Mouse (Mus musculus) cerebellum, adult 9-10 months (tissue): ENCODE measurements around the gene Cdr2l.

Experiments
- DNase-seq: peaks from one replicate; pipeline ENCODE4 v3.0.0; 2022

Gene Cdr2l

GRCm38 (mm10) chr11:115381743-115382539 lies at the start of gene Cdr2l:
TSS of gene Cdr2l (plus strand) at chr11:115381916.
- DNase-seq, result peak; percentile 95

DNA sequence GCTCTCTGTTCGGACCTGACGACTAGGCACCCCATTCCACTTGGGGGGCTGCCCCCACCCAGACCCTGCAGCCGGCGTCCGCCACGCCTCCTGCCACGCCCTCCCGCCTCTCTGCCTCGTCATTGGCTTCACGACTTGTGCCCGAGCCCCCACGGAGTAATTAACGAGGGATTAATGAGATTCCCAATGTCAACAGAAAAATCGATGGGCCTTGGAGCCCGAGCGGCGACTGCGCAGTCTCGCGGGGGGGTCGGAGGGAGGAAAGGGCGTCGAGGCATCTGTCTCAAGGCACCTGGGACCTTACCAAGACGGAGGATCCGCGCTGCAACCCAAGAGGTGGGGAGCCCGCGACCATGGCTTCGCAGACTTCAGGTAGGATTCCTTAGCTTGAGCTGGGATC lies 47.2 kb upstream of the Cdr2l start, which contains the start of gene Otop3:
Gene Otop3 (plus strand): TSS at position 201 of the 400 bp plus-strand sequence.
- no peak for DNase-seq

- no peak for DNase-seq
Observed at GRCm38 (mm10) chr11:115335223-115335622, 46.5 kb upstream of the Cdr2l start.

DNA sequence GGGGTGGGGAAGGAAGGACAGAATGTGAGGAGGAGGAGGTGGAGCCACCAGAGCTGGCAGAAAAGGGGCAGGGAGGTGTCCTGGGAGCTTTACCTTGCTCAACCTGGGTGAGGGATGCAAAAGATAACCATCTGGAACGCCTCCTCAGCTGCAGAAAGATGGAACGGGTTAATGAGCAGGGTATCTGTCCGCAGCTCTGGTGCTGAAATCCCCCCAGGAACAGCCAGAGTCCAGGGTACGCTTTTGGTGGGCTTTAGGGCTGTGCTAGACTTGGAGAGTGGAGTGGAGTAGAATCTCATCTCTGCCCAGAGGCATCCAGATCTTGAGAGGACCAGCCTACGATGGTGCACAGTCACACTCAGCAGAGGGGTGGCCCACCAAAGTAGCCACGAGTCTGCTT lies 45.6 kb upstream of the Cdr2l start:
- no peak for DNase-seq

GRCm38 (mm10) chr11:115337350-115337749 lies 44.4 kb upstream of the Cdr2l start:
- DNase-seq, result no peak

GRCm38 (mm10) chr11:115337826-115338225 lies 43.9 kb upstream of the Cdr2l start:
- no peak for DNase-seq

DNA sequence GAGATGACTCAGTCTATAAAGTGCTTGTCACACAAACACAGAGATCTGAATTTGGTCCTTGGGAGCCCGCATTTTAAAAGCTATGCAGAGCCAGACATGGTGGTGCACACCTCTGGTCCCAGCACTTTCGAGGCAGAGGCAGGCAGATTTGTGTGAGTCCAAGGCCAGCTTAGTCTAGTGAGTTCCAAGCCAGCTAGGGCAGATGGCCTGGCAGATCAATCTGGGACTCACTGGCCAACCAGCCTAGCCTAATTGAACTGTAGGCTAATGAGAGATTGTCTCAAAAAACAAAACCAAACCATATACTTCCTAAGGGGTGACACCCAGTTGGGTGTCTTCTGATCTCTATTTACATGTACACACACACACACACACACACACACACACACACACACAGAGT lies 40.5 kb upstream of the Cdr2l start:
- DNase-seq, result no peak

DNA sequence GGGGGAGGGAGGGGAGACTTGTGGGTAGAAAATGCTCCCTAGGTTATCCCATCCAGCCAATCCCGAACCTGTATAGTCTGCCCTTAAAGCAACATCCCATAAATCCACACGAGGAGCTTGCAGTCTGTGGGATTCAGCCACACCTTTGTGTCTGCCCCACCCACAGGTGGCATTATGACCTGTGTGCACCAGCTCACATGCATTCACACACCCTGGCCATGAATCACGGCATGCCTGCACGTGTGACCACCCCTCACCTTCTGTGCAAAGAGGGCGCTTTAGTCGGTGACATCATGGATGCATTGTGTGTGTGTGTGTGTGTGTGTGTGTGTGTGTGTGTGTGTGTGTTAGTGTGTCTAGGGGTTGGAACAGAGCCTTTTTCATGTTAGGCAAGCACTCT lies 39.9 kb upstream of the Cdr2l start:
- no peak for DNase-seq

DNA sequence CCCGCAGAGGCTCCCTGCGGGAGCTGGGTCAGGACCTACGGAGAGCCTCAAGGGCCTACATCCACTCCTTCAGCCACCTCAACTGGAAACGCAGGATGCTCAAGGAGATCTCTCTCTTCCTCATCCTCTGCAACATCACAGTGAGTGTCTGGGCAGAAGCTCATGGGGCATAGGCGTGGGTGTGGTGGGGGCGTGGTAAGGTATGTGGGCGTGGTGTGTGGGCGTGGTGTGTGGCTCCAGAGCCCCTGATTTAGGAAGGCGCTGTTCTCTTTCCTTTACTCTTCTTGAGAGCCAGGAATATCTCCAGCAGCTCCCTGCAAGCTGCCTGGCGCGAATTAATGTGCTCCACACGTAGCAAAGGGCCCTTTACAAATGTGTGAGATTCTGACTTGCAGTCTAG lies 36.7 kb upstream of the Cdr2l start:
- no peak for DNase-seq

- DNase-seq, result no peak
Observed at GRCm38 (mm10) chr11:115345515-115345914, 36.2 kb upstream of the Cdr2l start.

DNA sequence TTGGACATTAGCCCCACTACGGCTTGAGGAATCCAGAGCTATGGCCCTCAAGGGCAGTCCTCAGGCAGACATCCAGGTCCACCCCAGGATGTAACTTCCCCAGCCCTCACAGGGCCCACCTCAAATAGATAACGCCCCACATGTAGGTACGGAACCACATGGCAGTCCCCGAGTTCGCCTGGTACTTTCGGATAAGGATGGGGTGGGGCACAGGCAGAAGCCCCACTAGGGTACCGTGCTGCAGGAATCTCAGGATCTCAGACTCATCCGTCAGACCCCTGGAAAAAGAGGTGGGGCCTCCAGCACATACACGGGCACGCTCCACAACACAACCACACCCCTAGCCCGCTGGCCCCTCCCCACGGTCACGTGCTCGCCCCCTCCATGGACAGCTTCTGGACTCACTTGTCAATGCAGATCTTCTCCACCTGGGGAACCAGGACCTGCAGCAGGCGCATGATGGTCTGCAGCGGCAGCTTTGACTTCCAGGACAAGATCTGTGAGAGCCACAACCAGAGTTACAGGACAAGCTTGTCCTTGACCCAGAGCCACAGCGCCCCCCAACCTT lies 33.0 kb upstream of the Cdr2l start:
- DNase-seq, result no peak

DNA sequence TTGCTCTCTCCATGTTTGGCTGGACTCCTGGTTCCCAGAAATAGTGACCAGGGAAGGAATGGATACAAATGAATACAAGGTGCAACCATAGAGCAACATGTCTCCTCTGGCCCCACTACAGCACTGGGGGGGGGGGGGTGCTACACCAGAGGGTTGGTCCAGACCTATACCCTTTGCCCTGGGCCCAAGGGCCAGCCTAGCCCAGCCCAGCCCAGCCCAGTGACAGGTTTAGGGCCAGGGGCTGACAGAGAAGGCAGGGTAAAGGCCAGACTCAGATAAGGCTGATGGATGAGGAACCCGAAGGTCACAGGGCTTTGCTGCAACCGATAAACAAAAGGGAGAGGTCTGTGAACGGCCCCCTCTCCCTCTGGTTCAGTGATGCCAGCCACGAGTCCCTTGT lies 31.7 kb upstream of the Cdr2l start:
- no peak for DNase-seq

- DNase-seq, result no peak
Observed at GRCm38 (mm10) chr11:115353375-115353774, 28.3 kb upstream of the Cdr2l start.

DNA sequence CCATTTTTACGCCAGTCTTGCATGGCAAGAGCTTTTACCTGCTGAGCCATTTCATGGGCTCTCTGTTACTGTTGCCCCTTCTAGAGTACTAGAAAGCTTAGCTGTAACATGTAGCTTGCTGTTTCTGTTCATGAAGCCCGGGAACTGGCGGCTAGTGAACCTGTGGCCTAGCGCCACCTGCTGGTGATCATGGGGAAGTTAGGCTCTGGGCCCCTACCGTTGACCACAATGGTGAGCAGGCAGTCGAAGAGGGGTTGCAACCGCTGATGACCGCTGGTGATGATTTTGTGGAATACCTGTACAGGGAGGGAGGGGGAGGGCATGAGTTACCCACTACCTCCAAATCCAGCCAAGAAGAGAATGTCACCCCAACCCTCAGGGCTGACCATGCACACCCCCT lies 27.5 kb upstream of the Cdr2l start:
- DNase-seq, result peak; percentile 77

DNA sequence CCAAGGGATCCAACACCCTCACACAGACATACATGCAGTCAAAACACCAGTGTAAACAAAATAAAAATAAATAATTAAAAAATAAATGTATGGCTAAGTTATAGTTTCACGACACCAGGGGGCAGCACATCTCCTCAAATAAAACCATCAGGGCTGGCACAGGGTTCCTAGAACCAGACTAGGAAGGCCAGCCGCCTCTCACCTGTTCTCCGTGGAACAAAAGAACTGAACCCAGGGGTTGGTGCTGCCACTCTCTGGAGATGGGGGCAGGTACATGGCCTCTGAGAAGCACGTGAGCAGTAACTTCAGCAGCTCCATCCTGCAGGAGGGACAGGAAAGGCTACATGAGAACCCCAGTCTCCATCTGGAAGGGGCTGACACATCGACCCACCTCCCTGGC lies 23.2 kb upstream of the Cdr2l start:
- peak; percentile 90 for DNase-seq

- peak; percentile 38 for DNase-seq
Observed at GRCm38 (mm10) chr11:115359293-115359692, 22.4 kb upstream of the Cdr2l start.

GRCm38 (mm10) chr11:115359726-115360125 lies 22.0 kb upstream of the Cdr2l start:
- no peak for DNase-seq

- DNase-seq, result peak; percentile 53
Observed at GRCm38 (mm10) chr11:115364136-115364535, 17.6 kb upstream of the Cdr2l start.

- DNase-seq, result peak; percentile 70
Observed at GRCm38 (mm10) chr11:115366039-115366705, 15.5 kb upstream of the Cdr2l start.

DNA sequence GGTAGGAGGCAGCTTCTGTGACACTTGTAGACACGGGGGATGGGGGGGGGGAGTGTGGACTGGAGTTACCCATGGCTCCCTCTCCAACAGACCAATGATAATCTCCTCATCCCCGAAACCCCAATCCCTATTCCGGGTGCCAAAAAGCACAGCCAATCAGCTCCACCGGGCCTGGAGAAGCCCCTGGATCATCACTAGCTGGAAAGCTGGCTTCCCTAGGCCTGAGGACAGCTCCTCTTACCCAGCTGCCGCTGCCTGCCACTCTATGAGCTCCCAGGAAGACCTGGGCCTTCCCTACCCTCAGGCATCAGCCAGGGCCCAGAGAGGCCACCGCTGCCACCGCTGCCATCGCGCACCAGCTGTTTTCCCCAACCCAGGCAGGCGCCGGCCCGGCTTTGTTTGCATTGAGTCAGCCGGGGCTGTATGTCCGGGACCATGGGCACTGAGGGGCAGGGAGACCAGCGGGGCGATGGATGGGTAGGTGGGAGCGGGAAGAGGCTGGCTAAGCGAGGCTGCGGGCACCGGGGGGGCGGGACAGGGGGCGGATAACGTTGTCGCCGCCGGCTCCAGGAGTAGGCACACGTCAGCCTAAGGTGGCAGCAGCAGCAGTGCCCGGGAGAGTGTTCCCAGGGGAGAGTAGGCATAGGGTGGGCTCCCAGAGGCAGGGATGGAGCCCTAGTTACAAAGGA lies 14.9 kb upstream of the Cdr2l start:
- DNase-seq, result peak; percentile 79

DNA sequence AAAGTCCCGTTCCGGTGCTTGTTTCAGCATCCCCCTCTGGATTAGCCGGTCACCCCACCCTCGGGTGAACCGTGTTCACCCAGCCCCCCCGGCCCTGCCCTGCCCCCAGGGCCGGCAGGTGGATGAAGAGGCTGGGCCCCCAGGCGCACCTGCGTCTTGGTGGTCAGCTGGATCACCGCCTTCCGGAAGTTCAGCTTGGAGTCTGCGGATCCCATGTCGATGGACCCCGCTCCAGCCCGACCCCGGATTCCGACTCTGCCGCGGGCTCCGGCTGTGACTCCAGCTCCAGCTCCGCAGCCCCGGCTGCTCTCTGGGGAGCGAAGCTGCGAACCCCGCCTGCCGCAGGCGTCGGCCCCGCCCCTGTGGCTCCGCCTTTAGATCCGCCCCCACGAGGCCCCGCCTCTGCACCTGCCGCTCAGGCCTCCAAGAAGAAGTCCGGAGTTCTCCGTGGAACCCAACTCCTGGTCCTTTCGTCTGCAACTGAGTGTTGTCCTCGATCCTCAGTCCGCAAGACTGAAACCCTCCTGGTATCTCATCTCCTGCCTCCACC lies 14.2 kb upstream of the Cdr2l start, which contains the start of gene Hid1:
Gene Hid1 (minus strand): TSS at position 362 of the 550 bp plus-strand sequence.
- peak; percentile 90 for DNase-seq

- no peak for DNase-seq
Observed at GRCm38 (mm10) chr11:115370368-115370767, 11.3 kb upstream of the Cdr2l start.

- no peak for DNase-seq
Observed at GRCm38 (mm10) chr11:115371354-115371753, 10.4 kb upstream of the Cdr2l start.
